In the genomic region with DNA sequence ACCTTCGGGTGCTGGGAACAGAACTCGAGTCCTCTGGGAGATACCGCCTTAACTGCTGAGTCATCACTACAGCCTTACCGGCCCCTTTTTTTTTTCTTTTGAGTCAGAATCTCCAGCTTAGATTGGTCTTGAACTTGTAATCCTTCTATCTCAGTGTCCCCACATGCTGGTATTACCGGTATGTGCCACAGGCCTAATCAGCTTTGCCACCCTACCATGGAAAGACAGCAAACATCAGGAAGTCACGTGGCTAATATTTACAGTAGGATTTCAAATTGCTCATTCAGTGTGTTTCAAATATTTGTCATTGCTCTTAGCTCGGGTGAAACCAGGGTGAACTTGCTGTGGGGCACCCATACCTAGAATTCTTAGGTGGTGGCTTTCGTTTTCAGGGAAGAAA, we compare ENCODE assay signal across 31 mouse cellular contexts. TPM values are rescaled to one million over a fixed set of nuclear protein-coding genes. Genes with fewer than 3 reads are reported as not detected.
DNase-seq lines count a peak whose midpoint lies in the region; ATAC-seq and TF ChIP-seq lines count a peak whose summit lies in the region.
"Had no signal": no experiment of that assay in that cellular context is flagged by ENCODE, and none has a peak within 500 bp of the region (broad histone marks: within the 10 kb centered on the region; RNA-seq: fewer than 3 reads in every experiment).

No protein-coding gene starts in this region.

- 57% methylated on average over 8 of the region's 8 CpGs for WGBS in lung, embryonic 14.5 days
- 60% methylated on average over 8 of the region's 8 CpGs for WGBS in lung, adult 2 months

- no peaks in the 10 kb centered on the region for H3K4me1 ChIP-seq in lung, embryonic 14.5 days (ENCODE audit: insufficient read depth)
- H3K4me1 ChIP-seq in lung, adult 2 months (ENCODE audit: control insufficient read depth, insufficient read depth, low read length), result peaks cover 10% of the 10 kb centered on the region
- no peaks in the 10 kb centered on the region for H3K4me1 ChIP-seq in MEL (ENCODE audit: control insufficient read depth in 1 of 2, insufficient read depth in 2 of 2, low read length in 2 of 2)
- H3K4me1 ChIP-seq: heart, embryonic 12.5 days; hindbrain, embryonic 15.5 days had no signal

- no peak for TF ChIP-seq EP300 in MEL (IDR thresholded peaks at IDR 0.05; ENCODE audit: low read depth in 1 of 2, low read length in 2 of 2)

- no peak for TF ChIP-seq CTCF in lung, embryonic 14.5 days (IDR thresholded peaks at IDR 0.05; ENCODE audit: low read depth)
- TF ChIP-seq CTCF in lung, adult 2 months (IDR thresholded peaks at IDR 0.05; ENCODE audit: insufficient read depth, low read length), result no peak
- no peak for TF ChIP-seq CTCF in MEL (IDR thresholded peaks at IDR 0.05 in 2 of 3, conservative IDR thresholded peaks at IDR 0.05 in 1 of 3; ENCODE audit: control insufficient read depth in 1 of 3, insufficient read depth in 1 of 3, low read depth in 2 of 3, low read length in 3 of 3, poor library complexity in 1 of 3, severe bottlenecking in 1 of 3)

- DNase-seq in lung, embryonic 14.5 days, result peak; percentile 50
- DNase-seq in lung, adult 2 months, result no peak
- peak; percentile 10 for DNase-seq in MEL (ENCODE audit: low read depth, low spot score)
- peak; percentile 64 for DNase-seq in lung, postnatal 36 days
- DNase-seq in yolk sac, embryonic 10.5 days (ENCODE audit: low spot score), result no peak
- no peak for DNase-seq in urinary bladder, postnatal 36 days (ENCODE audit: low spot score in 2 of 2)
- DNase-seq in left cerebral cortex, postnatal 25 days (ENCODE audit: low spot score in 2 of 2), result no peak
- DNase-seq: adrenal gland, postnatal 14 days; B cell, adult 2 months; cerebellum, adult 11 months; cerebellum, adult 9-10 months; cerebellum, postnatal 36 days; heart, adult 2 months; kidney, adult 11 months; kidney, postnatal 36 days; liver, embryonic 13.5 days; midbrain, embryonic 14.5 days; thymus, adult 2 months; thymus, postnatal 36 days had no signal

- H3K27ac ChIP-seq in lung, embryonic 14.5 days (ENCODE audit: low read depth), result no peak overlapping the region
- H3K27ac ChIP-seq in MEL (ENCODE audit: control insufficient read depth, low read depth, low read length), result no peak overlapping the region
- H3K27ac ChIP-seq: heart, adult 2 months; hindbrain, embryonic 10.5 days; hindbrain, embryonic 15.5 days; layer of hippocampus, adult 2 months; left cerebral cortex, adult 2 months; limb, embryonic 13.5 days; liver, embryonic 13.5 days had no signal

- H3K9ac ChIP-seq in lung, embryonic 14.5 days, result no peak overlapping the region
- no peak overlapping the region for H3K9ac ChIP-seq in MEL (ENCODE audit: control insufficient read depth, low read depth, low read length, poor library complexity, severe bottlenecking)
- H3K9ac ChIP-seq: heart, embryonic 12.5 days; hindbrain, embryonic 15.5 days; limb, embryonic 13.5 days; liver, embryonic 13.5 days had no signal

- no peak overlapping the region for H3K4me3 ChIP-seq in lung, embryonic 14.5 days (ENCODE audit: low read depth, low read length)
- no peak overlapping the region for H3K4me3 ChIP-seq in lung, adult 2 months (replicated peaks; ENCODE audit: extremely low read depth, low read depth, low read length)
- H3K4me3 ChIP-seq in MEL (ENCODE audit: control insufficient read depth in 1 of 2, insufficient read depth in 1 of 2, low read depth in 2 of 2, low read length in 2 of 2), result no peak overlapping the region
- H3K4me3 ChIP-seq: heart, adult 2 months; heart, embryonic 12.5 days; hindbrain, embryonic 10.5 days; hindbrain, embryonic 15.5 days; layer of hippocampus, adult 2 months; left cerebral cortex, adult 2 months; limb, embryonic 13.5 days; liver, embryonic 13.5 days; megakaryocyte, embryonic 14.5 days had no signal

- no peaks in the 10 kb centered on the region for H3K79me2 ChIP-seq in MEL (ENCODE audit: control insufficient read depth, insufficient read depth, low read length, poor library complexity)

- peak overlapping the region; percentile 13; the same call in 1 of the 2 replicates for H3K4me2 ChIP-seq in lung, embryonic 14.5 days
- H3K4me2 ChIP-seq: heart, embryonic 12.5 days; hindbrain, embryonic 15.5 days; limb, embryonic 13.5 days; liver, embryonic 13.5 days had no signal

- no peak for TF ChIP-seq RAD21 in MEL (IDR thresholded peaks at IDR 0.05; ENCODE audit: low read depth, low read length)

- H3K9me3 ChIP-seq in lung, embryonic 14.5 days (ENCODE audit: low read depth, low read length), result no peaks in the 10 kb centered on the region
- no peaks in the 10 kb centered on the region for H3K9me3 ChIP-seq in MEL (replicated peaks; ENCODE audit: insufficient read depth, low read length)
- H3K9me3 ChIP-seq: G1E; heart, embryonic 12.5 days; hindbrain, embryonic 10.5 days; hindbrain, embryonic 15.5 days; limb, embryonic 13.5 days; liver, embryonic 13.5 days; megakaryocyte, embryonic 14.5 days had no signal

- peaks cover 3% of the 10 kb centered on the region; the same call in 1 of the 2 replicates for H3K27me3 ChIP-seq in lung, embryonic 14.5 days (ENCODE audit: insufficient read depth, low read length)
- H3K27me3 ChIP-seq in MEL (ENCODE audit: control insufficient read depth in 1 of 2, insufficient read depth in 2 of 2, low read length in 2 of 2), result peaks cover 0 to 2% of the 10 kb centered on the region in 2 experiments; a peak in 2 of 4 replicates
- H3K27me3 ChIP-seq: megakaryocyte, embryonic 14.5 days had no signal

- intact Hi-C loops in left cerebral cortex, postnatal 25 days (cut with DNase I), result no loop called here

- TF ChIP-seq POLR2A in lung, adult 2 months (IDR thresholded peaks at IDR 0.05; ENCODE audit: borderline replicate concordance, extremely low read depth, low read depth, low read length), result no peak
- TF ChIP-seq POLR2A in MEL (IDR thresholded peaks at IDR 0.05; ENCODE audit: control insufficient read depth in 1 of 2, insufficient read depth in 1 of 2, low read depth in 1 of 2, low read length in 2 of 2, poor library complexity in 1 of 2), result no peak

- no peaks in the 10 kb centered on the region for H3K36me3 ChIP-seq in lung, embryonic 14.5 days (ENCODE audit: insufficient read depth)
- H3K36me3 ChIP-seq in MEL (ENCODE audit: control insufficient read depth in 1 of 2, insufficient read depth in 2 of 2, low read length in 2 of 2), result no peaks in the 10 kb centered on the region
- H3K36me3 ChIP-seq: G1E; heart, embryonic 12.5 days; hindbrain, embryonic 15.5 days; limb, embryonic 13.5 days; liver, embryonic 13.5 days had no signal

- ATAC-seq in lung, embryonic 14.5 days (ENCODE audit: insufficient read depth), result peak; percentile 28; the same call in 1 of the 2 replicates
- ATAC-seq: forebrain, embryonic 16.5 days; inflammation-experienced regulatory T-cells, adult 6 months had no signal

TF ChIP-seq in MEL, 35 proteins besides CTCF, POLR2A, EP300 and RAD21:
- TF ChIP-seq ZKSCAN1 (IDR thresholded peaks at IDR 0.05; ENCODE audit: low read depth, low read length), result no peak
- TF ChIP-seq NELFE (IDR thresholded peaks at IDR 0.05; ENCODE audit: low read depth, low read length), result no peak
- peak; percentile 75 for TF ChIP-seq USF1 (IDR thresholded peaks at IDR 0.05; ENCODE audit: low read depth, low read length)
- peak; percentile 49; the same call in 1 of the 2 replicates for TF ChIP-seq MAFK (IDR thresholded peaks at IDR 0.05; ENCODE audit: borderline replicate concordance, low read depth, low read length)
- no peak for TF ChIP-seq GABPA (IDR thresholded peaks at IDR 0.05; ENCODE audit: low read depth, low read length)
- peak; percentile 55; the same call in 1 of the 2 replicates for TF ChIP-seq TBP (IDR thresholded peaks at IDR 0.05; ENCODE audit: low read depth, low read length)

RNA-seq across cellular contexts. Expression of a gene that starts 6.5 kb away (rescaled TPM):
- polyA plus RNA-seq in lung, embryonic 14.5 days (2014; fragmentation: Nextera tagmentation; extraction: Ambion mirVana), result 0.39 and 0.47 TPM in 2 replicates
- 4.9 and 6.2 TPM in 2 replicates for polyA plus RNA-seq in lung, adult 2 months (2012; rRNA removed)
- not detected in 2 replicates for total RNA-seq in MEL (2012; rRNA removed)
- not detected for polyA plus RNA-seq in MEL (2012; ENCODE audit: insufficient read depth in 1 of 2, insufficient read length in 2 of 2, low read depth in 1 of 2, low replicate concordance in 2 of 2, missing spikeins in 1 of 2)
- total RNA-seq in left cerebral cortex, postnatal 25 days (2021), result 1 to 10 TPM in 1 of 2 experiments, under 1 TPM in 1; 0.94 to 1.5 TPM
- total RNA-seq: heart, adult 2 months had no signal
- polyA plus RNA-seq: G1E; heart, postnatal 0 days had no signal

RNA-seq across cellular contexts. Expression of a gene that starts 37.2 kb away (rescaled TPM):
- polyA plus RNA-seq in lung, embryonic 14.5 days (2014; fragmentation: Nextera tagmentation; extraction: Ambion mirVana), result 2.6 and 3.0 TPM in 2 replicates
- not detected in 2 replicates for polyA plus RNA-seq in lung, adult 2 months (2012; rRNA removed)
- total RNA-seq in MEL (2012; rRNA removed), result not detected in 2 replicates
- not detected for polyA plus RNA-seq in MEL (2012; ENCODE audit: insufficient read depth in 1 of 2, insufficient read length in 2 of 2, low read depth in 1 of 2, low replicate concordance in 2 of 2, missing spikeins in 1 of 2)
- 1 to 10 TPM; 7.1 to 9.2 TPM for total RNA-seq in left cerebral cortex, postnatal 25 days (2021)
- total RNA-seq: adrenal gland, postnatal 14 days; heart, adult 2 months; monocyte, adult 5-6 weeks had no signal
- polyA plus RNA-seq: G1E; heart, adult 2 months; inflammation-experienced regulatory T-cells, adult 6 months had no signal

Comparison
In these comparisons a context has a peak if more than half of its experiments do, and no peak if none do; other contexts are left out.
1. DNase-seq: peak in lung, embryonic 14.5 days (single experiment), MEL (single experiment) and lung, postnatal 36 days (single experiment); none in lung, adult 2 months (single experiment), yolk sac, embryonic 10.5 days (single experiment), urinary bladder, postnatal 36 days (0 of 2) and left cerebral cortex, postnatal 25 days (0 of 2).